ENCODE assay signal across 19 mouse cellular contexts in the genomic region with DNA sequence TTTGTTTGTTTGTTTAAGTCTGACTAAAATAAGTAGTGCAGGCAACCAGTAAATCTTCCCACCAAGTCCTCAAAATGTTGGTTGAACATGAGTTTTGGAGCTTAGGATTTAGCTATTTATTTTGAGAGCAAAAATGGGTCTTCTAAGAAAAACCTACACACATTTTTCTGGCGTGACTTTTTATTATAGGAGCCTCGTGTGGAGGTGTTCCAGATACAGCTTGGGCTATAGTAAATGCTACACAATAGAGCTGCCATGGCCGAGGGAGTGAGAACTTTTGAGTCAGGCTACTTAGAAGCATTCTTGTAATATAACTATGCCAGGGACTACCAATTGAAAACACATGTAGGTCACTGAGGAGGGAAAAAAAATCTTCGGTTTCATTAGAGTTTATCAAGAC.
"Had no signal": no experiment of that assay in that cellular context is flagged by ENCODE, and none has a peak within 500 bp of the region (broad histone marks: within the 10 kb centered on the region; RNA-seq: fewer than 3 reads in every experiment).

No protein-coding gene starts in this region.

- H3K4me2 ChIP-seq: lung, embryonic 14.5 days; midbrain, embryonic 12.5 days; neural tube, embryonic 13.5 days; neural tube, embryonic 15.5 days; stomach, embryonic 15.5 days had no signal

- H3K27ac ChIP-seq: midbrain, embryonic 10.5 days; midbrain, embryonic 12.5 days; neural tube, embryonic 13.5 days; neural tube, embryonic 15.5 days; stomach, embryonic 15.5 days; stomach, postnatal 0 days had no signal

- H3K9me3 ChIP-seq: midbrain, embryonic 10.5 days; midbrain, embryonic 12.5 days; neural tube, embryonic 13.5 days; neural tube, embryonic 15.5 days; stomach, embryonic 15.5 days had no signal

- H3K4me1 ChIP-seq: neural tube, embryonic 15.5 days; stomach, embryonic 15.5 days had no signal

- DNase-seq: lung, adult 18-20 months; lung, postnatal 10 days; lung, postnatal 4 days; midbrain, embryonic 14.5 days; retina, postnatal 1 day; right cerebral cortex, adult 18-20 months; right cerebral cortex, postnatal 14 days; thymus, adult 2 months; thymus, postnatal 25 days; thymus, postnatal 4 days had no signal

- ATAC-seq: midbrain, embryonic 16.5 days had no signal

- H3K27me3 ChIP-seq: midbrain, embryonic 12.5 days; neural tube, embryonic 13.5 days; neural tube, embryonic 15.5 days; stomach, embryonic 15.5 days had no signal

- H3K9ac ChIP-seq: lung, embryonic 14.5 days; midbrain, embryonic 12.5 days; neural tube, embryonic 13.5 days; neural tube, embryonic 15.5 days; stomach, embryonic 15.5 days had no signal

- H3K36me3 ChIP-seq: midbrain, embryonic 10.5 days; midbrain, embryonic 12.5 days; neural tube, embryonic 13.5 days; neural tube, embryonic 15.5 days; stomach, embryonic 15.5 days had no signal

- H3K4me3 ChIP-seq: midbrain, embryonic 10.5 days; midbrain, embryonic 12.5 days; myocyte; neural tube, embryonic 13.5 days; neural tube, embryonic 15.5 days; stomach, embryonic 15.5 days had no signal
